In genomic region chr2:148502321-148502720, GRCm38 (mm10) we compare ENCODE assay signal across 28 mouse cellular contexts. TPM values are rescaled to one million over a fixed set of nuclear protein-coding genes. Genes with fewer than 3 reads are reported as not detected.
DNase-seq lines count a peak whose midpoint lies in the region; ATAC-seq lines count a peak whose summit lies in the region.
"Had no signal": no experiment of that assay in that cellular context is flagged by ENCODE, and none has a peak within 500 bp of the region (broad histone marks: within the 10 kb centered on the region; RNA-seq: fewer than 3 reads in every experiment).

No protein-coding gene starts in this region.

- no peaks in the 10 kb centered on the region for H3K36me3 ChIP-seq in kidney, embryonic 15.5 days
- no peaks in the 10 kb centered on the region for H3K36me3 ChIP-seq in lung, embryonic 16.5 days (ENCODE audit: control insufficient read depth, insufficient read depth, low read length)
- H3K36me3 ChIP-seq: embryonic facial prominence, embryonic 10.5 days; embryonic facial prominence, embryonic 13.5 days; forebrain, embryonic 12.5 days; forebrain, embryonic 15.5 days; heart, embryonic 10.5 days; heart, embryonic 13.5 days had no signal

- no peak overlapping the region for H3K9ac ChIP-seq in kidney, embryonic 15.5 days
- no peak overlapping the region for H3K9ac ChIP-seq in lung, embryonic 16.5 days (ENCODE audit: low read length)
- H3K9ac ChIP-seq: embryonic facial prominence, embryonic 13.5 days; forebrain, embryonic 12.5 days; forebrain, embryonic 15.5 days; heart, embryonic 13.5 days; hindbrain, embryonic 14.5 days had no signal

- no peak overlapping the region for H3K4me2 ChIP-seq in kidney, embryonic 15.5 days
- no peak overlapping the region for H3K4me2 ChIP-seq in lung, embryonic 16.5 days (ENCODE audit: low read depth, low read length)
- H3K4me2 ChIP-seq: embryonic facial prominence, embryonic 13.5 days; forebrain, embryonic 12.5 days; forebrain, embryonic 15.5 days; heart, embryonic 13.5 days; hindbrain, embryonic 14.5 days had no signal

- ATAC-seq in kidney, embryonic 15.5 days (replicated peaks; ENCODE audit: low FRiP score) = 0 out of 2 replicates have a peak, but pooled peaks have one; percentile 15
- ATAC-seq in lung, embryonic 16.5 days (ENCODE audit: low read depth) = no peak
- ATAC-seq in CD4-positive, CD25-positive, alpha-beta regulatory T cell, adult 4 months = no peak
- ATAC-seq: activated CD4-positive, CD25-positive, alpha-beta regulatory T cell, adult 4 months; forebrain, embryonic 15.5 days; hindbrain, postnatal 0 days; inflammation-experienced regulatory T-cells, adult 6 months had no signal

- H3K4me1 ChIP-seq in kidney, embryonic 15.5 days = peaks cover 4% of the 10 kb centered on the region; the same call in 1 of the 2 replicates
- peaks cover 14% of the 10 kb centered on the region for H3K4me1 ChIP-seq in lung, embryonic 16.5 days (replicated peaks; ENCODE audit: control insufficient read depth, insufficient read depth, low read length)
- H3K4me1 ChIP-seq: embryonic facial prominence, embryonic 10.5 days; embryonic facial prominence, embryonic 13.5 days; forebrain, embryonic 12.5 days; forebrain, embryonic 15.5 days had no signal

- no peak overlapping the region for H3K4me3 ChIP-seq in kidney, embryonic 15.5 days (replicated peaks)
- H3K4me3 ChIP-seq in lung, embryonic 16.5 days (ENCODE audit: low read length) = no peak overlapping the region
- H3K4me3 ChIP-seq: embryonic facial prominence, embryonic 10.5 days; embryonic facial prominence, embryonic 13.5 days; erythroblast, embryonic 14.5 days; forebrain, embryonic 12.5 days; forebrain, embryonic 15.5 days; heart, adult 2 months; heart, embryonic 10.5 days; heart, embryonic 13.5 days had no signal

- no peak for DNase-seq in kidney, postnatal 14 days
- DNase-seq in lung, adult 18-20 months = no peak
- DNase-seq in skeletal muscle tissue, adult 2 months (ENCODE audit: low read depth, low spot score) = peak; percentile 62
- DNase-seq: adrenal gland, postnatal 10 days; adrenal gland, postnatal 36 days; cerebellum, adult 11 months; cerebellum, adult 2 months; cerebellum, postnatal 10 days; cerebellum, postnatal 36 days; embryo, embryonic 11 days; gastrocnemius, postnatal 36 days; heart, adult 2 months; heart, postnatal 14 days; heart, postnatal 4 days had no signal

- no peaks in the 10 kb centered on the region for H3K27me3 ChIP-seq in kidney, embryonic 15.5 days
- H3K27me3 ChIP-seq in lung, embryonic 16.5 days (ENCODE audit: control insufficient read depth, insufficient read depth, low read depth, low read length) = no peaks in the 10 kb centered on the region
- H3K27me3 ChIP-seq: embryonic facial prominence, embryonic 13.5 days; forebrain, embryonic 12.5 days; forebrain, embryonic 15.5 days; heart, embryonic 13.5 days had no signal

- H3K9me3 ChIP-seq in kidney, embryonic 15.5 days (replicated peaks) = no peaks in the 10 kb centered on the region
- H3K9me3 ChIP-seq in lung, embryonic 16.5 days (ENCODE audit: control insufficient read depth, low read length) = no peaks in the 10 kb centered on the region
- H3K9me3 ChIP-seq: embryonic facial prominence, embryonic 10.5 days; embryonic facial prominence, embryonic 13.5 days; forebrain, embryonic 12.5 days; forebrain, embryonic 15.5 days; heart, embryonic 10.5 days; heart, embryonic 13.5 days had no signal

- 37% methylated on average over 2 of the region's 2 CpGs for WGBS in kidney, embryonic 15.5 days
- WGBS in lung, embryonic 16.5 days = 60% methylated on average over 2 of the region's 2 CpGs

- no peak overlapping the region for H3K27ac ChIP-seq in kidney, embryonic 15.5 days
- H3K27ac ChIP-seq in lung, embryonic 16.5 days (ENCODE audit: low read length) = peak overlapping the region; percentile 60
- H3K27ac ChIP-seq: embryonic facial prominence, embryonic 10.5 days; embryonic facial prominence, embryonic 13.5 days; forebrain, embryonic 12.5 days; forebrain, embryonic 15.5 days; heart, adult 2 months; heart, embryonic 10.5 days; heart, embryonic 13.5 days; hindbrain, embryonic 14.5 days; hindbrain, postnatal 0 days had no signal

RNA-seq across cellular contexts. Expression of gene Cd93, which starts 59.0 kb away (rescaled TPM):
- 16.3 and 17.1 TPM in 2 replicates for polyA plus RNA-seq in kidney, embryonic 15.5 days (2015; fragmentation: Nextera tagmentation; extraction: Ambion mirVana)
- 38.3 and 40.2 TPM in 2 replicates for polyA plus RNA-seq in lung, embryonic 16.5 days (2015; fragmentation: Nextera tagmentation; extraction: Ambion mirVana)
- polyA plus RNA-seq in CD4-positive, CD25-positive, alpha-beta regulatory T cell, adult 4 months (2017; shearing (Covaris generic)) = under 1 TPM in 1 of 2 experiments, not detected in 1; 0.13 TPM

Comparison
In these comparisons a context has a peak if more than half of its experiments do, and no peak if none do; other contexts are left out.
1. RNA of gene Cd93, which starts 59.0 kb away (polyA plus RNA-seq): 38.3 to 40.2 TPM in lung, embryonic 16.5 days and 16.3 to 17.1 TPM in kidney, embryonic 15.5 days; 0.13 TPM in CD4-positive, CD25-positive, alpha-beta regulatory T cell, adult 4 months; every median in the first group is over 10 times any median in the second.